Mouse (Mus musculus): Measurements from ENCODE around the gene Zfp85.
"Not testable (repeated sequence)": the region's sequence is repeated elsewhere in the genome, so short reads cannot be mapped to it uniquely, and the experiment has no call there.

The Zfp85 gene

GRCm38 (mm10) chr13:67754333-67755306 lies at the start of gene Zfp85:
Zfp85 (minus strand) TSS chr13:67755228.
- peak; percentile 72 for DNase-seq (ENCODE audit: low spot score)

GRCm38 (mm10) chr13:67799151-67799550 lies 44.1 kb upstream of the Zfp85 start:
- DNase-seq (ENCODE audit: low spot score), result not testable (repeated sequence)

GRCm38 (mm10) chr13:67798618-67799017 lies 43.6 kb upstream of the Zfp85 start:
- no peak for DNase-seq (ENCODE audit: low spot score)

GRCm38 (mm10) chr13:67791921-67792455 lies 37.0 kb upstream of the Zfp85 start:
- DNase-seq (ENCODE audit: low spot score), result no peak

- DNase-seq (ENCODE audit: low spot score), result peak; percentile 68
Observed at GRCm38 (mm10) chr13:67779265-67780221, 24.5 kb upstream of the Zfp85 start, which contains the start of gene Zfp493. Zfp493 (plus strand) TSS chr13:67779693.

GRCm38 (mm10) chr13:67763031-67763768 lies 8.2 kb upstream of the Zfp85 start:
- no peak for DNase-seq (ENCODE audit: low spot score)

- no peak for DNase-seq (ENCODE audit: low spot score)
Observed at GRCm38 (mm10) chr13:67759966-67760365, 4.9 kb upstream of the Zfp85 start.

- no peak for DNase-seq (ENCODE audit: low spot score)
Observed at GRCm38 (mm10) chr13:67755761-67756160, 733 bp upstream of the Zfp85 start.

GRCm38 (mm10) chr13:67743896-67744295 lies 11.1 kb downstream of the Zfp85 start:
- no peak for DNase-seq (ENCODE audit: low spot score)

GRCm38 (mm10) chr13:67742941-67743340 lies 12.1 kb downstream of the Zfp85 start:
- DNase-seq (ENCODE audit: low spot score), result no peak

GRCm38 (mm10) chr13:67734391-67734790 lies 20.6 kb downstream of the Zfp85 start:
- DNase-seq (ENCODE audit: low spot score), result not testable (repeated sequence)

- DNase-seq (ENCODE audit: low spot score), result peak; percentile 76
Observed at GRCm38 (mm10) chr13:67729441-67729840, 25.6 kb downstream of the Zfp85 start.

GRCm38 (mm10) chr13:67728641-67729318 lies 26.2 kb downstream of the Zfp85 start, which contains the start of gene Zfp65:
Zfp65 (minus strand) TSS chr13:67729173.
- DNase-seq (ENCODE audit: low spot score), result peak; percentile 75

GRCm38 (mm10) chr13:67728106-67728505 lies 26.9 kb downstream of the Zfp85 start:
- no peak for DNase-seq (ENCODE audit: low spot score)

- DNase-seq (ENCODE audit: low spot score), result peak; percentile 26
Observed at GRCm38 (mm10) chr13:67725331-67725730, 29.7 kb downstream of the Zfp85 start.

GRCm38 (mm10) chr13:67723848-67724479 lies 31.1 kb downstream of the Zfp85 start:
- peak; percentile 91 for DNase-seq (ENCODE audit: low spot score)

Measured in MN1 (cell line).